Mouse (Mus musculus) lung, adult 2 months (tissue): ENCODE data around the gene H2afz.

Experiments used
- CTCF ChIP-seq: fragments of 200-500 bp; IDR thresholded peaks from 2 replicates; pipeline ENCODE4 v1.5.1; 2011; ENCODE audit warnings: mild to moderate bottlenecking, low read length, control low read depth; ENCODE audit not compliant: insufficient read depth
- POLR2A ChIP-seq: fragments of 200-500 bp; IDR thresholded peaks from 2 replicates; pipeline ENCODE4 v1.6.1; 2011; ENCODE audit warnings: low read depth, mild to moderate bottlenecking, control low read depth, low read length, borderline replicate concordance; ENCODE audit errors: extremely low read depth

- TF ChIP-seq CTCF: no peak
- no peak for TF ChIP-seq POLR2A
Observed at GRCm38 (mm10) chr3:137833698-137834097, 30.6 kb upstream of the H2afz start.
